Mouse (Mus musculus): ENCODE measurements at regions not wholly inside any gene's neighbourhood (a gene's known extent, or its start where the extent isn't known, plus 50 kb on each side); places are given as distances from the start of the nearest gene placed in this dataset.
"Not testable (repeated sequence)": the region's sequence is repeated elsewhere in the genome, so short reads cannot be mapped to it uniquely, and the experiment has no call there.

DNA sequence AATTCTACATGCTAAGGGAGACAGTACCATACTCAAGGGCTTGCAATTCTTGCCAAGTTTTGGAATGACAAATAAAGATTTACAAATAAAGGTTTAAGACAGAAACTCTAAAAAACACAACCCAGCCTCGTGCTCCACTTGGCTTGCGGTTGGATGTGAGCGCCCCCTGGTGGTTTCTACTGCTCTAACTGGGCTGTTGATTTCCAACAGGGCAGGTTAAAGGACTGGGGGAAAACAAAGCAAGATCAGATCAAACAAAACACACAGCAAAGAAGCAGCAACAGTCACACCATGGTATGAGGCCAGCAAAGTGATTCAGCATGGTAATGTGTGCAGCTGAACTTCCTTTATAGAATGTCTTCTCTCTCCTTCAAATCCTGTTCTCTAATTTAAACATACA is 339.2 kb downstream of the Adam3 start:
- DNase-seq (ENCODE audit: low spot score in 2 of 2) = peak; percentile 18 to 49

DNA sequence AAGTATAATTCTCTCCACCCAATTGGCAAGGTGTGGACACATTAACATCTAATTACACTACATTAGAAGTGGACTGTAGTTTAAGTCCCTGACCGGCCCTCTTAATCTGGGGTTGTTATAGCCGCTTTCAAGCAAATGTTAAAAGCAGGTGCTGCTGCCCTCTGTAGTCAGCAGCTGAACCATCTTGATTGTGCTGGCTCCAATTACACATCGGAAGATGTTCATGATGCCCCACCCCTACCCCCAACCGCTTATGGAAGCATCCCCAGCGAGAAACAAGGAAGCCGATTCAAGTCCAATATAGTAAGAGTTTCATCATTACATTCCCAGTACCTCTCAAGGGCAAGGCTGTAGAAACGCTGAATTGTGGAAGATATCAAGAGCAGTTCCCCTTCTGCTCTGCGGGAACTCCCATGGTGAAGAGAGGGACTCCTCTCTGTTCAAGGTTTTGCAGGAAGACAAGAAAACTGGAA is 341.7 kb downstream of the Adam3 start:
- DNase-seq (ENCODE audit: low spot score in 2 of 2) = no peak

DNA sequence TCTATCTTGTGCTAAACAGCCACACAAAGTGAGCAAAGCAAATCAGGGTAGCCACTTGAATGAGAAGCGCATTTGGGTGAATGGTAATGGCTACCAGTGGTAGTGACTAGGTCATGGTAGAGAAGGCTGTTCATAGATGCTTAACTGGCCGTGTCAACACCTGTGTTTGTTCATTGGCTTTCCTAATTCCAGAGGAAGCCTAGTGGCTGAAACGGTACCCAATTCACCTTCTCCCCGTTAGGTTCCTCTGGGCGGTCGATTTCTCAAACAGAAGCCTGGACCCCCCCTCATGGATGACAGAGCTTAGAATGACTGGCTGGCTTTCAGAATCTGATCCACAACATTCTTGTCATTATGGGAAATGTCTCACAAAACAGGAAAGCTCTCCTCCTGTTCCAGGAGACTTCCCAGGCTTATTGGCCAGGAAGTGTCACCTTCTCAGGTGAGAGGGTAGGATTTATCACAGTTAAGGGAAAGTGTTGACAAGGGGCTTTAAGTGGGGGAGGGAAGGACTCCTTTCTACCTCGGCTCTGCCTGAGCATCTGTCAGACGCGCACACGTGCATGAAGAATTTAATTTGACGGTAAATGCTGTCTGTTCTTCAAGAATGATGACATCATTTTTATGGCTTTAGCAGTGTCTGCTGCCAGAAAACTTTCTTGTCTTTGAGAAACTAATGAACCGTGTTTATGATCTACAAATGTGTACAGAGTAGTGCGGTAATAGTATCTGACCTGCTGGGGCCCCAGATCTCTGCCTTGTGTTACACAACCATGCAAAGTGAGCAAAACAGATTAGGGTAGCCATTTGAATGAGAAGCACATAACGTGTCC is 342.3 kb downstream of the Adam3 start:
- no peak for DNase-seq (ENCODE audit: low spot score in 2 of 2)

DNA sequence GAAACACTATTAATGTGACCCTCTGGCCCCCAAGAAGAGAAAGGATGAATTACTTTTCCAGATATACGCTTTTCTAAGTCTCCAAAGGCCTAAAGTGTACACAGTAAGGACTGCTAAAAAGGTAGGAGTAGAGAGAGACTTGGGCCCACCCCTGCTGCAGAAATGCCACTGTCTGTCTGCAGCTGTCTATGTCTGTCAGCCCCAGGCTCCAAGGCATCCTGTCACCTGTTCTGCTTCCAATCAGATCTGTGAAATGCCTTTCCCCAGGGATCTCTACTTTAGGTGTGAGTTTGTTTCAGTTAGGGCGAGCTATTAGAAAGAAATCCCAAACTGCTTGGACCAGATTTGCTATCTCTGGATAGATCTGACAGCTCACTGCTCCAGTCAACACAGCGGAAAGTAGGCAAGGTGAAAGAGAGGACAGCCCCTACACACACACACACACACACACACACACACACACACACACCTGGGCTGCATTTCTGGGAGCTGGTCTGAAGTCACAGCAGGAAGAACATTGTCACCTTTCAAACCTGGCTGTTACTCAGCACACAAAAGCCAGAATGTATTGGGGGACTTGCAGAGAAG is 343.9 kb downstream of the Adam3 start:
- no peak for DNase-seq (ENCODE audit: low spot score in 2 of 2)

DNA sequence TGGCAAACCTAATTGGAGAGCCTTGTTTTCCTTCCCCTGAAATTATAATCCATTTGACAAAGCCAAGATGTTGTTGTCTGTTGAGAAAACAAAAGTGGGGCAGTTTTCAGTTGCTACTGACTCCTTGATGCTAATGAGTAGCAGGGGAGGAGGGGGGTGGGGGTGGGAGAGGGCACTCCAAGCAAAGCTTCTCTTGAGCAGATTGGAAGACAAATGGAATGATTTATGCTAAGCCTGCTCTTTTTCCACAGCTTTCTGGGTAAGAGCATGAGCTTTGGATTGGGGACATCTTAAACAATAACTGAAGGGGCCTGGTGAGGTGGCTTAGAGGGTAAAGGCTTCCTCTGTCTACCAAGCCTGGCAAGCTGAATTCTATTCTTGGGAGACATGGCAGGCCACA is 347.6 kb downstream of the Adam3 start:
- DNase-seq (ENCODE audit: low spot score in 2 of 2) = no peak

DNA sequence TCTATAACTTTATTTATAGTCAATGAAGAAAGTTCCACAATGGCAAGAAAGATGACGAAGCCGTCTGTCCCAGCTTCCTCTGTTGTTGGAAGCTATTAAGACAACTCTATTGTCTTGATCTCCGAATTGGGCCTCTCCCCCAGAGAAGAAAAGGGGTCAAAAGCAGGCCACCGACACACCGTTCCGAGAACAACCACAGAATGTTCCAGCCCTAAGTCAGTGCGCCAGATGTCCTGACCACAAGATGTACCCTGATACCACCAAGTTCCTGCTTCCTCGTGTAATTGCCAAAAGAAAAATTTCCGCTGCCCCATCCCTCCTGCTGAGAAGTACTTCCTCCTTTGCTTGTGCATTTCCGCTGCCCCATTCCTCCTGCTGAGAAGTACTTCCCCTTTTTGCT is 348.8 kb downstream of the Adam3 start:
- not testable (repeated sequence) for DNase-seq (ENCODE audit: low spot score in 2 of 2)

DNA sequence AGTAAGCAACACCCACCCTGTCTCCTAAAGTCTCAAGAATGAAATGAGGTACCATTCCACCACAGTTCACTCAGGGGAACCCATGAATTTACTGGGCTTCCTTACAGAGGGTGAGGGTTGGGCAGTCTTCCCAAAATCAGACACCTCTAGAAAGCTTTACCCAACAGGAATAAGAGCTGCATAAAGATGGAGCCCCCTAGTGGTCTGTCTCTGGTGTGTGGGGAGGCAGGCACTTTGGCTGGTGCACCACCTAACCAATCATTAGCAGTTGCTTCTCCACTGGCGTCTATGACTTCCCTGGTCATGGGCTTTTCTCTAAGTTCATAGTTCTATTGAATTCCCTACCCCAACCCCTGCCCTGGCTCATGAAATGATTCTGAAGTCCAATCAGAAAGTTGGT is 351.1 kb downstream of the Adam3 start:
- no peak for DNase-seq (ENCODE audit: low spot score in 2 of 2)

DNA sequence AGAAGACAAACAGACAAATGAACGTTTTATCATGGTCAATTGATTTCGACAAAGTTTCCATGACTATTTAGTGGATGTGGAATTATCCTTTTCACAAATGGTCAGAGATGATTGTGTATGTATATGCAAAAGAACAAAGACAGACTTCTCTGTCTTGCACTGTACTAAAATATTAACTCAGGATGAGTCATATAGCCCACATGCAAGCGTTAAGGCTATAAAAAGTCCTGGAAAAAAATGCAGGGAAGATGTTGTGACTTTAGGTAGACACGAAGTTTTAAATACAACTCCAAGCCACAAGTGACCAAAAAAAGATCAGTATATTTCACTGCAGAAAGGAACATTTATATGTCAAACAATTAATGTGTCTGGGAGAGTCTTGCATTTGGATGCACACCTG is 353.6 kb downstream of the Adam3 start:
- DNase-seq (ENCODE audit: low spot score in 2 of 2) = no peak

DNA sequence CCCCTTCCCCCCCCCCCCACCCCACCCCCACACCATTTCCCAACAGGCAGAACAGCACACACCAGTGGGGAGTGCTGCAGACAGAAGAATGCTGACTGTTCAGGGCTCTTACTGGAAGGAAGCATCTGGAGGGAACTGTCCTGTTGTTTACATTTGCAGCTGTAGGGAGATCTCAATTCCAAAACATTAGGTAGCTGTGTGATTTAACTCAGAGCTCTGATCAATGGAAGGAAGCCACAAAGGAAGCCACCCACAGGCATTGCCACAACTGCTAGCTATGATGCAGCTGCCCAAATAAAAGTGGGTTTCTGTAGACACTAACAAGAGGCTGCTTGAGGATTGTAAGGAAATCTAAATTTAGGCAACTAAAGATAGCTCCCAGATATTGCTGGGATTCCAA is 359.7 kb downstream of the Adam3 start:
- DNase-seq (ENCODE audit: low spot score in 2 of 2) = no peak

DNA sequence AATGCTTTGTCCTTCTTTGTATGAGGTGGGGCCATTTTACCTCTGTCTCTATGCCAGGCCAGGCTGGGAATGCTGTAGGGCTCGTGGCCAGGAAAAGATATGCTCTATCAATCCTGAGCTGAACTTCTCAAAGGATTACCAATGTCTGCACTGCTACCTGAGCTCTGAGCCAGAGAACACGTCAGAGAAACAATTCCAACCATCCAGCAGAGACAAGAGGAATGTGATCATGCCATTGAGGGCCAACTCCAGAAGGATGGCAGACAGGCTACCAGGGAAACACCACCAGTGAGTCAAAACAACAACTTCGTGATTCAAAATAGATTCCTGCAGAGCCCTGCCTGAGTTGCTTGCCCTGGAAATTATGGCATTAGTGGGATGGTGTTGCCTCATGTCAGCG is 361.0 kb downstream of the Adam3 start:
- DNase-seq (ENCODE audit: low spot score in 2 of 2) = no peak

DNA sequence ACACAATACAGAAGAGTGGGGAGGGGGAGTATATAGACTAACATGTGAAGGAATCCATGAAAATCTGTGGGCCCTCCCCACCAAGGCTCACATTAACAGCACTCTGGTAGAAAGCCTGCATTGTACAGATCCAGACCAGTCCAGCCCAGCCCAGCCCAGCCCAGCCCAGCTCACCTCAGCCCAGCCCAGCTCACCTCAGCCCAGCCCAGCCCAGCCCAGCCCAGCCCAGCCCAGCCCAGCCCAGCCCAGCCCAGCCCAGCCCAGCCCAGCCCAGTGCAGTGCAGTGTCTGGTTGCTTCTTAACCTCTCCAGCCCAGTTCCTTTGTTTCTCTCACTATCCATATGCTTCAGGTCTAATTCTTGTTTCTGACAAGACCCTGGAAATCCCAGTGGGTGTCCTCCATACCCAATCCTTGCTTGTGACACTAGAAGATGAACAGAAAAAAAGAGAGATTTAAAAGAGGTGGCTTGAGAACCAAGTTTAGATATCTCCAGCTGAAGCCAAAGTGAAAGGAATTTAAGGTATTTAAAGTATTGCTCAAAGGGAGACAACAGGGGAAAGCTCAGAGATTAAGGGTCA is 366.5 kb downstream of the Adam3 start:
- DNase-seq (ENCODE audit: low spot score in 2 of 2) = no peak

DNA sequence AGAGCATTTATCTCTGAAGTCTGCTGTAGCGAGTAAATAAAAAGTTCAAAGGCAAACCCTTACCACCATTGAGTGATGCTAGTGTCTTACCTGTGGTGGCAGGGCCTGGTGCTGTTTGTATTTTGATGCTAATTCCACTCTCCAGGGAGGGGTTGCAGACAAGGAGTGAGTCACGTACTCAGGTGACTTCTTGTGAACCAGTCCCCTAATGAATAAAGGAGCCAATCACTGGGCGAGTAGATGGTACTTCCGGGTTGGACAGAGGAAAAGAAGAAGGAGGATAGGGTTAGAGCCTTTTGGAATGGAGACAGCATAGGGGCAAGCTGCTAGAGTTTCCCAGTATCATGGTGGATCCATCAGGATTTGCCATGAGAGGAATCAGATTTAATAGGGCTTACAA is 370.5 kb downstream of the Adam3 start:
- no peak for DNase-seq (ENCODE audit: low spot score in 2 of 2)

DNA sequence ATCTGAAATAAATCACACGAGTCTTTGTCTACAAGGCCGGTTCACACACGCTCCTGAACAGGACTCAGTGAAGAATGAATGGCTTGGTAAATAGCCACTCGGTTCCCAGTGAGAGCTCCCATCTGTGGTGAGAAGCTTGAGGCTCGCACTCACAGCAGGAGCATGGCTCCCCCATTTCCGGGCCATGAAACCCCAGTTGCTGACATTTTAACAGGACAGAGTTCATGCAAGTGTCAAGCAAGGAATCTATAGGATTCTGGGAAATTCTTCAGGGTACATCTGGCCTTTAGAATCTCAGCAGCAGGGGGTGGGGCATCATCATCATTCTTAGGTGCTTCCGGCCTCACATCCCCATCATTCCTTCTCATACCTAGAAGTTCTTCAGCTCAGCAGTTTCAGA is 371.8 kb downstream of the Adam3 start:
- no peak for DNase-seq (ENCODE audit: low spot score in 2 of 2)

DNA sequence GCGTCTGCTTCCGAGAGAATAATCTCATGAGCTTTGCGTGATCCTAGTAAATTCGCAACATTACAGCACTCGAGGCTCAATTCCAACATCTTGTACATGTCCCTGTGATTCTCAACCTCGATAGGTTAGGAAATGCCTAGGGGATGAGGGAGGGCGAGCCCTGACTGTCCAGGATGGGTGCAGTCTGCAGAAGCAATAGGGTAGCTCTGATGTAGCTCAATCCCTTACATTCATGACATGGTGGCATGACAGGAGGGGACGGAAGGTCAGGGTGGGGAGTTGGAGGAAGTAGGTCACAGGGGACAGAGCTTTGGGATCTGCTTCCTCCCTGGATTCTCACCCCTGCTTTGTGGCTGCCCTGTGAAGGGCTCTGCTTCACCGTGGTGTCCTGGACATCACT is 373.3 kb downstream of the Adam3 start:
- DNase-seq (ENCODE audit: low spot score in 2 of 2) = no peak

DNA sequence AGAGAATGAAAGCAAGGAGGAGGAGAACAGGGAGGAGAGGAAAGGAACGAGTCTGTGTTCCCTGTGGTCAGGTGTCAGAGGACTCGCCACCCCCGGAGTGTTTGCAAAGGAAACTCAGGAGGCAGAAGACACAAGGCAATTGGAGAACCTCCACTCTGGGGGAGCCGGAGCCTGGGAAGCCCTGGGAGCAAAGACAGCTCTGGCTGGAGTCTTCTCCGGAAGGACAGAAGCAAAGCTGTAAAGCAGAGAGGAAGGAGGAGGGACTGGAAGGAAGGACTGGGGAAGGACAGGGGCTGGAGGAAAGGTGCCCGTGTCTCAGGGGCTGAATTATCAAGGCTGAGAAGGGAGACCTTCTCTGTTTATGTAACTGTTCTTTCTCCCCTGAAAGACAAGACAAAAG is 373.9 kb downstream of the Adam3 start:
- DNase-seq (ENCODE audit: low spot score in 2 of 2) = no peak

DNA sequence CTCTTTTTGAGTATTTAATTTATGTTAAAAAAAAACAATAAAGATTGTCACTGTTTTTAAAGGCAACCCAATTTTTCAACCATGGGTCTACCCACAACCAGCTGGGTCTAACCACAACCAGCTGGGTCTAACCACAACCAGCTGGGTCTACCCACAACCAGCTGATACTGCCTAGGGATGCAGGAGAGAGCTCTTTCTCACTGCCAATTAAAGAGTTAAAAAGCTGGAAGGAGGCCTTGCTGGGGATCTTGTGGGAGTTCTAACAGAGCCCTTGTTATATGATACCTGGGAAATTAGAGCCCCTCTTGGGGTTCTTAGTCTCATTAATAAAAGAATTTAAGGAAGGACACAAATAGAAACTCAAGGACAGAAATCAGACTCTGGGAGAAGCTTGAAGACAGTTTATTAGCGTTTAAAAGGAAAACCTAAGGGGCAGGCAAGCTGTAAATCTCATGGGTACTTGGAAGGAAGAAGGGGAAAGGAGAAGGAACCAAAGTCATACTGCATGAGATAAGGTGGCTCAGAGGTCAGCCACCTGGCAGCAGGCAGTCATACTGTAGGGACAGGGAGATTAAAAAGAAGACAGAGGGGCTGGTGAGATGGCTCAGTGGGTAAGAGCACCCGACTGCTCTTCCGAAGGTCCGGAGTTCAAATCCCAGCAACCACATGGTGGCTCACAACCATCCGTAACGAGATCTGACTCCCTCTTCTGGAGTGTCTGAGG is 379.1 kb downstream of the Adam3 start:
- no peak for DNase-seq (ENCODE audit: low spot score in 2 of 2)

DNA sequence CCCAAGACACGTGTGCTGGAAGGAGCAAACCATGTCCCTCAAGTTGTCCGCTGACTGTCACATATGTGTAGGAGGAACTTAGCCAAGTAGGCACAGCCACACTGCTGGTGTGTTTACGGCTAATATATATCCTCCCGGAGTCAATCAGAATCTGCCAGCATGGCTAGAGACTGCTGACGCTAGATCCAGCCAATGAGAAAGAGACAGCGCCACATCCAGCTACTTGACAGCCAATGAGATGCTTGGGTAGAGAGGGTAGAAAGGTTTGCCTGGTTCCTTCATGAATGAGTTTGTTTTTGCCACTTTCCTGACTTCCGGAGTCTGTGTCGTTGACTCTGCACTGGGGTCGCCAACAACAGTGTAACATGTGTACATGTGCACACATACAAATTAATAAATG is 387.0 kb downstream of the Adam3 start:
- DNase-seq (ENCODE audit: low spot score in 2 of 2) = no peak

DNA sequence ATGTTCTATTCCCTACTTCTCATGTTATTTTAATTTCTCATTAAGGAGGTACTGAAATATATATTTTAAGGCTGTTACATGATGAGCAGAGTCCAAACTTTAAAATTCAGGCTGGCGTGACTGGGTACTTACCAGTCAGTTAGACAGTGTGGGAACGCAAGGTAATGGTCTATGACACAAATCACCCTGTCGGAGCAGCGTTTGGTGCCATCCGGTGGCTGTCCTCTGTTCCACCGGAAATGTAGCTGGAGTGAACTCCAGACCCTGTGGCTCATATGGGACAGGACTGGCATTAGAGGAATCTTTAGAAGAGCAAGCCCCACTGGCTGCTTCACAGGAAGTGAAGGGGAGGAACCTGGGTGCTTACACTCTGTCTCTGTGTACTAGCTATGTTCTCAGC is 388.0 kb downstream of the Adam3 start:
- peak in 1 of 2 experiments; percentile 4 for DNase-seq (ENCODE audit: low spot score in 2 of 2)

DNA sequence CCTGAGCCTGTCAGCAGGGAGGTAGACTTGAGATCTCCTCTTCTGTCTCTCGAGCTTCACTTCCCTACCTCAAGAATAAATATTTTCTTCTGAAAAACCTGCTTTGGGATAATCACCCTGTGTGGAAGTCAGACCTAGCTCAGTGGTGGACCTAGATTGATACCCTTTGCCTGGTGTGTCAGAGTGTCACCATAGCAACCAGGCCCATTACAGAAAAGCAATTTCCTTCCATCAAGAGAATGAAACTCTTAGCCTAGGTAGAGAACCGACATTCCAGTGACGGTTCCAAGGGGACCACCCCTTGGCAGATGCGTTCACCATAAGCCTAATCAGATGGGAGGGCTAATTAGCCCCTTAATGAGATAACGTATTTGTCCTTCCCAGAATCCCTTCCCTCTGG is 389.9 kb downstream of the Adam3 start:
- no peak for DNase-seq (ENCODE audit: low spot score in 2 of 2)

DNA sequence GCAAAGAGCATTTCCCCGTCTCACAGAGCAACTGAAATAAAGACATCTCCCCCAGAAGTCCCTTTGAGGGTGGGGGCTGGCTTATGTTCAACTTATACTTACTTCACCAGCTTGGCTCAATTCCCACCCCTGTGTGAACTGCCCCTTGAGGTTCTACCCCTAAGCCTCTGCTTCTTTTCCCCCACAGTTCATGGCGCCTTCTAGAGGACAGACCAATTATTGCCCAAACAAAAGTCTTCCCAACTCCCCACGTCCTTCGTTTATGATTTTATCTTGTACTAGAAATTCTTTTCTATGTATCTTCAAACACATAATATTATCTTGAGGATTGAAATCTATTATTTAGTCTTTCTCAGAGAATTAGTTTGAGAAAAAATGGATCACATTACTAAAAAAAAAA is 391.9 kb downstream of the Adam3 start:
- DNase-seq (ENCODE audit: low spot score in 2 of 2) = no peak

DNA sequence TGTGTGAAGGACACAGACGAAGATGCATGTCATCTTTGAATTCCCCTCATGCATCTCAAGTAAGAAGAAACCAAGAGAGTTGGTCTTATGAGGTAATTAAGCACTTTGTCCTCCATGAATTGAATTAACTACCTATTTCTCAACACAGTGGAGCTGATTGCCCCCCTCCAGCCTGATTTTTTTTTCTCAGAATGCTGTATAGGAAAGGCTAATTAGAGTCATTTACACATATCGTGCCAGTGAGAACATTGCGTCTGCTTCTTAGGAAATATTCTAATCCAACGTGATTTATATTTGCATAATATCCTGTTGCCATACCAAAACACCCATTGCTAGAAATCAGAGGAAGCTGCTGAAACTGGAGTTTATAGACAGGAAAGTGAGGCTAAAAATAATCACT is 414.8 kb downstream of the Adam3 start:
- DNase-seq (ENCODE audit: low spot score in 2 of 2) = no peak

DNA sequence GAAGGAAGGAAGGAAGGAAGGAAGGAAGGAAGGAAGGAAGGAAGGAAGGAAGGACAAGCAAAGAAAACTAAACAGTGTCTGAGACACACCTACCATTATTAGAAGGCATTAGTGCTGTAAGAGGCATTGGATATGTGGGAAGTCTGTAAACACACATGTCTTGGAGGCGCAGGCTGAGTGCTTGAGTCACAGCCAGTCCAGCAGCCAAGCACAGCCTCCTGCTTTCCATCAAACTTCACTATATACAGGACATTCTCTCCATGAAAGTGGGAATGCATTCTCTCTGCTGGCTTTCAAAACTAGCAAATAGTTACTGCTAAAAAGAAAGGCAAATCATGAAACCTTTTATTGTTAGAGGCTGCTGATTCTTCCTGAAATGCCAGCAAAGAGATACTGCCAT is 431.1 kb downstream of the Adam3 start:
- no peak for DNase-seq (ENCODE audit: low spot score in 2 of 2)

DNA sequence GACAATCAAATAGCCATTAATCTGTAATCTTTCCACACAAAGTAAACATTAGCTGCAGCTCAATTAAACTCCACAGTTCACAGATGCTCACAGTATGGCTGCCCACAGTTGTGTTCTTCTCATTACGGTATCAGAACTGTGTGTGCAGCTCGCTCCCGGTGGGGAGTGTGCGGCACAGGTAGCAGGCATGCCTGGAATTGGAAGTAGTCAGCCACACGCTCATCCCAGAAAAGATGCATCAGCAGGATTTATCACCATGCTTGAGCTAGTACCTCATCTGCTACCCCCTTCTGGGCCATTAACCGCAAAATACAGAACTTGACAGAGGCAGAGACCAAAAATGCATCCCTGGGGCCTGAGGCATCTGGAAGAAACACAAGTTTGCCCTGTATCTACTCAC is 437.8 kb downstream of the Adam3 start:
- DNase-seq (ENCODE audit: low spot score in 2 of 2) = no peak

Measured in right cerebral cortex, postnatal 36 days (tissue).